Comparison of ENCODE assay signal across 7 mouse cellular contexts in genomic region chr2:18766441-18766820, GRCm38 (mm10).
DNase-seq lines count a peak whose midpoint lies in the region; ATAC-seq and TF ChIP-seq lines count a peak whose summit lies in the region.

No protein-coding gene starts in this region.

- no peak for TF ChIP-seq CTCF in liver, embryonic 14.5 days (IDR thresholded peaks at IDR 0.05; ENCODE audit: low read depth)

- 45% methylated on average over 4 of the region's 4 CpGs for WGBS in forebrain, embryonic 14.5 days
- 17% methylated on average over 4 of the region's 4 CpGs for WGBS in liver, embryonic 14.5 days (ENCODE audit: insufficient replicate concordance)
- 28% methylated on average over 4 of the region's 4 CpGs for WGBS in stomach, embryonic 16.5 days

- no peaks in the 10 kb centered on the region for H3K36me3 ChIP-seq in forebrain, embryonic 14.5 days (ENCODE audit: control insufficient read depth, insufficient read depth, low read length)
- no peaks in the 10 kb centered on the region for H3K36me3 ChIP-seq in liver, embryonic 14.5 days (replicated peaks; ENCODE audit: control insufficient read depth, insufficient read depth, low read depth)
- no peaks in the 10 kb centered on the region for H3K36me3 ChIP-seq in stomach, embryonic 16.5 days (ENCODE audit: control insufficient read depth, insufficient read depth, low read length)

- H3K27ac ChIP-seq in forebrain, embryonic 14.5 days (ENCODE audit: low read depth, low read length) = peak overlapping the region; percentile 90; the same call in 1 of the 2 replicates
- no peak overlapping the region; the same call in 1 of the 2 replicates for H3K27ac ChIP-seq in liver, embryonic 14.5 days
- H3K27ac ChIP-seq in stomach, embryonic 16.5 days (ENCODE audit: low read length) = peak overlapping the region; percentile 98

- H3K27me3 ChIP-seq in forebrain, embryonic 14.5 days (replicated peaks; ENCODE audit: control insufficient read depth, insufficient read depth, low read length) = no peaks in the 10 kb centered on the region
- no peaks in the 10 kb centered on the region for H3K27me3 ChIP-seq in liver, embryonic 14.5 days (ENCODE audit: control insufficient read depth, insufficient read depth, low read length)
- H3K27me3 ChIP-seq in stomach, embryonic 16.5 days (ENCODE audit: control insufficient read depth, insufficient read depth, low read length) = no peaks in the 10 kb centered on the region

- H3K9ac ChIP-seq in forebrain, embryonic 14.5 days (ENCODE audit: low read length) = peak overlapping the region; percentile 94
- peak overlapping the region; percentile 52 for H3K9ac ChIP-seq in liver, embryonic 14.5 days (replicated peaks)
- H3K9ac ChIP-seq in stomach, embryonic 16.5 days (ENCODE audit: low read length) = peak overlapping the region; percentile 98

- H3K4me3 ChIP-seq in forebrain, embryonic 14.5 days (ENCODE audit: low read depth, low read length) = peak overlapping the region; percentile 67
- H3K4me3 ChIP-seq in liver, embryonic 14.5 days (ENCODE audit: insufficient read depth in 1 of 2, low read depth in 2 of 2, low read length in 2 of 2) = peak overlapping the region; percentile 63 to 66
- peak overlapping the region; percentile 78 for H3K4me3 ChIP-seq in stomach, embryonic 16.5 days (replicated peaks; ENCODE audit: low read length)

- ATAC-seq in forebrain, embryonic 14.5 days = no peak
- no peak for ATAC-seq in liver, embryonic 14.5 days (ENCODE audit: insufficient read depth)
- ATAC-seq in stomach, embryonic 16.5 days (ENCODE audit: insufficient read depth, low FRiP score) = peak; percentile 15; the same call in 1 of the 2 replicates

- DNase-seq in thymus, postnatal 14 days = peak; percentile 9
- no peak for DNase-seq in thymus, adult 18-20 months
- DNase-seq in forebrain, embryonic 14.5 days (ENCODE audit: low spot score) = no peak
- DNase-seq in liver, embryonic 14.5 days (ENCODE audit: low read depth in 3 of 3, low spot score in 3 of 3) = no peak
- DNase-seq in embryo, embryonic 11 days = no peak
- no peak for DNase-seq in layer of hippocampus, postnatal 10 days (ENCODE audit: low spot score in 2 of 2)

- no peaks in the 10 kb centered on the region for H3K9me3 ChIP-seq in forebrain, embryonic 14.5 days (replicated peaks; ENCODE audit: control insufficient read depth, low read length)
- H3K9me3 ChIP-seq in liver, embryonic 14.5 days (ENCODE audit: control insufficient read depth, low read length) = no peaks in the 10 kb centered on the region
- H3K9me3 ChIP-seq in stomach, embryonic 16.5 days (replicated peaks; ENCODE audit: control insufficient read depth, low read length) = no peaks in the 10 kb centered on the region

- H3K4me1 ChIP-seq in forebrain, embryonic 14.5 days (ENCODE audit: control insufficient read depth, insufficient read depth, low read length) = peaks cover 3% of the 10 kb centered on the region; the same call in 1 of the 2 replicates
- peaks cover 0 to 8% of the 10 kb centered on the region in 2 experiments; a peak in 1 of 4 replicates for H3K4me1 ChIP-seq in liver, embryonic 14.5 days (replicated peaks; ENCODE audit: control insufficient read depth in 2 of 2, insufficient read depth in 2 of 2, low read length in 1 of 2)
- H3K4me1 ChIP-seq in stomach, embryonic 16.5 days (ENCODE audit: control insufficient read depth, insufficient read depth, low read length) = 0 out of 2 replicates have a peak, but pooled peaks cover 3% of the 10 kb centered on the region

- TF ChIP-seq EP300 in liver, embryonic 14.5 days (IDR thresholded peaks at IDR 0.05; ENCODE audit: low read depth) = no peak

- H3K4me2 ChIP-seq in forebrain, embryonic 14.5 days (ENCODE audit: low read length) = peak overlapping the region; percentile 68
- H3K4me2 ChIP-seq in liver, embryonic 14.5 days (ENCODE audit: low read depth) = peak overlapping the region; percentile 78
- peak overlapping the region; percentile 81 for H3K4me2 ChIP-seq in stomach, embryonic 16.5 days (ENCODE audit: low read depth, low read length)
